Mouse (Mus musculus): Measurements from ENCODE around the gene Dnah9. TPM values are rescaled to one million over a fixed set of nuclear protein-coding genes. Genes with fewer than 3 reads are reported as not detected.

The Dnah9 gene
- polyA plus RNA-seq, 1 experiment from 2014 or later = 3.1 TPM

GRCm38 (mm10) chr11:65814381-65814780 lies 354.0 kb downstream of the Dnah9 start:
- H3K36me3 ChIP-seq (replicated peaks) = no peaks in the 10 kb centered on the region; the same call in 1 of the 2 replicates
- H3K4me1 ChIP-seq = peaks cover 9% of the 10 kb centered on the region
- H3K4me3 ChIP-seq = no peak overlapping the region
- no peak overlapping the region for H3K9ac ChIP-seq
- no peaks in the 10 kb centered on the region for H3K27me3 ChIP-seq (replicated peaks)
- 91% methylated on average over 9 of the region's 9 CpGs for WGBS
- ATAC-seq (replicated peaks) = no peak
- H3K4me2 ChIP-seq = no peak overlapping the region
- no peak overlapping the region for H3K27ac ChIP-seq
- no peaks in the 10 kb centered on the region for H3K9me3 ChIP-seq

DNA sequence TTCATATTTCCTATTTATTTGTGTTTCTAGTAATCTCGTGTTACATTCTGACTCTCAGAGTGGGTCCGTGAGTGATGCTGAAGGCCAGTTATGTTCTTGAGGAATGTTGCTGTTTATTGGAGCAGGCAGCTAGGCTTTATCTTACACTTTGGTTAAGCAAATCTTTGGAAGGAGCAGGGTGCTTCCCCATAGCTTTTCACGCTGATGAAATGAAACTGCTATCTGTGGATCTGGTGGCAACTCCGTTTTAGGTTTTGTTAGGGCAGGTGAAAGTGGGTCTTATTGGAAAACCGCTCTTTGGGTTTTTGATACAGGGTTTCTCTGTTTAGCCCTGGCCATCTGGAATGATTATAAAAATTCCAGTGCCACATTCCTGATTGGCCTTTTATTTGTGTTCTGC lies 356.3 kb downstream of the Dnah9 start:
- no peaks in the 10 kb centered on the region for H3K27me3 ChIP-seq (replicated peaks)
- H3K27ac ChIP-seq = no peak overlapping the region
- no peak overlapping the region for H3K9ac ChIP-seq
- no peak for ATAC-seq (replicated peaks)
- peaks cover 25% of the 10 kb centered on the region for H3K4me1 ChIP-seq
- H3K9me3 ChIP-seq = no peaks in the 10 kb centered on the region
- no peaks in the 10 kb centered on the region; the same call in 1 of the 2 replicates for H3K36me3 ChIP-seq (replicated peaks)
- H3K4me3 ChIP-seq = no peak overlapping the region
- WGBS = 25% methylated on average over 5 of the region's 5 CpGs
- H3K4me2 ChIP-seq = no peak overlapping the region

GRCm38 (mm10) chr11:65807601-65808000 lies 360.8 kb downstream of the Dnah9 start:
- Histone ChIP-seq H3K9ac (peak overlapping the region; percentile 63), H3K4me1 (peaks cover 30% of the 10 kb centered on the region), H3K27me3 (replicated peaks) (no peaks in the 10 kb centered on the region), H3K36me3 (replicated peaks) (no peaks in the 10 kb centered on the region), H3K4me3 (peak overlapping the region; percentile 66), H3K27ac (peak overlapping the region; percentile 83; the same call in 1 of the 2 replicates), H3K4me2 (peak overlapping the region; percentile 69), H3K9me3 (no peaks in the 10 kb centered on the region)
- ATAC-seq (replicated peaks) = peak; percentile 32
- 46% methylated on average over 7 of the region's 7 CpGs for WGBS

DNA sequence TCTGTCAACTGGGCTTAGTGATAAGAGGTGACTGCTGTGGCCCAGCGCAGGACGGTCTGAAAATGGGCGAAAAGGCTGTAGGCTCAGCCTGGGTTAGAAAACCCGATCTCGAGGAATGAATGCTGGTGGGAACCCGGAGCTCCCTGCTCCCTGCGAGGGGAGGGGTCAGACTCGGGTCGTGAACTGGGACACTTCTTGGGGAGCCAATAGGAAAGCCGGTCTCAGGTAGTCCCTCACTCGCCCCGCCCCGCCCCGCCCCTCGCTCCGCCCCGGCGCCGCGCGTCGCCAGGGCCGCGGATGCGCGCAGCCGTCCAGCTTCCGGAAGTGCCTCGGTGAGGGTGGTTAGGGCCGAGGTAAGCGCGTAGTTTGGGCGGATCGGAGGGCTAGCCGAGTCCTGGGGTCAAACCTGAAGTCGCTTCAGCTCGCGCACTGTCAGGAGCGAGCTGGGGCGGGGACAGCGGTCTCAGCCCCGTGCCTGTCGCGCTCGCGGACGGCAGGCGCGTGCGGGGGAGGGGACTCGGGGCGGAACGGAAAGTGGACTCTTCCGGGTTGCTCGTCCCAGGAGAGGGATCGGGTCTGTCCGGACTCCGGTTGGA lies 361.3 kb downstream of the Dnah9 start, which contains the start of gene Zkscan6:
Gene Zkscan6 (plus strand): TSS at position 267 of the 596 bp plus-strand sequence.
- Histone ChIP-seq H3K36me3 (replicated peaks) (no peaks in the 10 kb centered on the region), H3K9me3 (no peaks in the 10 kb centered on the region), H3K4me1 (peaks cover 24% of the 10 kb centered on the region), H3K4me2 (peak within 1 kb of the TSS; percentile 69), H3K27ac (peak within 1 kb of the TSS; percentile 83), H3K4me3 (peak within 1 kb of the TSS; percentile 66), H3K27me3 (replicated peaks) (no peaks in the 10 kb centered on the region; the same call in 1 of the 2 replicates), H3K9ac (peak within 1 kb of the TSS; percentile 63)
- WGBS = under 1% methylated on average over 50 of the region's 58 CpGs
- peak; percentile 98 for ATAC-seq (replicated peaks)

DNA sequence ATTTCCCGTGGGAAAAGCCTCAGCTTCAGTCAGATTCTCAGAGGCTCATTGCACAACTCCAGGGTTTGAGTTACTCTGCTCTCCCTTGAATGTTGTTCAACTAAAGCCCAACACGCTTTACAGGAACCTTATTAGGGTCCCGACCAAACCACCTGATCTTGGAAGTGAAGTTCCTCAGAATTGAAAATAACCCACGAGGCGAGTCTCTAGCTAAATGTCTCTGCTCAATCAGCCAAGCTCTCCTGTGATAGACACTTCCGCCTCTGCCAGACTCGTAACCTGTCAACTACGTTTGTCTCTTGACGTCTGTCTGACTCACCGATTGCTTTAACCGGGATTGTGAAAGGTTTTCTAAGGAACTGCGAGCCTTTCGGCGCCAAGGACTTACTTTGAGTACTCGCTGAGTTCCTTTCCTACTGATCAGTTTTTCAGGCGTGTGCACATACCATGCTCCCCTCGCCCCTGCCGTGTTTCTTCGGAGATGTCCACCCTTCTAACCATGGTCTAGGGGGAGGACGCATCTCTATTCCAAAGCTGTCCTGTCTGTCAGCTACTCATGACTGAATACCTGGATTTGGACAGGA lies 361.9 kb downstream of the Dnah9 start:
- peak overlapping the region; percentile 69 for H3K4me2 ChIP-seq
- ATAC-seq (replicated peaks) = no peak; the same call in 1 of the 2 replicates
- H3K4me3 ChIP-seq = peak overlapping the region; percentile 66
- H3K4me1 ChIP-seq = peaks cover 23% of the 10 kb centered on the region
- 2% methylated on average over 20 of the region's 20 CpGs for WGBS
- H3K27ac ChIP-seq = peak overlapping the region; percentile 83
- H3K9ac ChIP-seq = peak overlapping the region; percentile 63
- H3K27me3 ChIP-seq (replicated peaks) = no peaks in the 10 kb centered on the region; the same call in 1 of the 2 replicates
- no peaks in the 10 kb centered on the region for H3K36me3 ChIP-seq (replicated peaks)
- H3K9me3 ChIP-seq = no peaks in the 10 kb centered on the region

DNA sequence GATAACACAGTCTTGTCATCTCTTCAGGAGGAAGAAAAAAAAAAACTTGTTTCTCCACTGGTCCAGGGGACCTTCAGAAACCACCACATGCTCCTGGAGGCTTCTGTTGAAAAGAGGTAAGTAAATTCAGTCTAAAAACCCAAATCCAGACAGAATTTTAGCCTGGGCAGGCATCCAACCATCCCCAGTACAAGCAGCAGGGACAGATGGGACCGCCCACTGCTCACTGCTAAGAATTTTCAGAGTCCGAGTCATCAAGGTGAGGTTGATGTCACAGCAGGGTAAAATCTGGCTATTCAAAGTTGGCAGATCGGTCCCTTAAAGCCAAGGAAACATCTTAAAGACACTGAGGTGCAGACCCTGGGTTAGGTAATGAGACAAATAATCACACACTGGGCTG lies 366.5 kb downstream of the Dnah9 start:
- H3K4me3 ChIP-seq = no peak overlapping the region
- ATAC-seq (replicated peaks) = no peak
- no peaks in the 10 kb centered on the region for H3K36me3 ChIP-seq (replicated peaks)
- H3K9ac ChIP-seq = no peak overlapping the region
- no peaks in the 10 kb centered on the region; the same call in 1 of the 2 replicates for H3K27me3 ChIP-seq (replicated peaks)
- H3K4me1 ChIP-seq = peaks cover 7% of the 10 kb centered on the region; the same call in 1 of the 2 replicates
- no peaks in the 10 kb centered on the region for H3K9me3 ChIP-seq
- H3K27ac ChIP-seq = no peak overlapping the region
- H3K4me2 ChIP-seq = no peak overlapping the region
- 73% methylated on average over 3 of the region's 3 CpGs for WGBS

GRCm38 (mm10) chr11:65795896-65796295 lies 372.5 kb downstream of the Dnah9 start:
- H3K9me3 ChIP-seq = no peaks in the 10 kb centered on the region
- no peaks in the 10 kb centered on the region for H3K27me3 ChIP-seq (replicated peaks)
- H3K4me1 ChIP-seq = no peaks in the 10 kb centered on the region
- no peaks in the 10 kb centered on the region for H3K36me3 ChIP-seq (replicated peaks)
- 93% methylated on average over 1 of the region's 1 CpGs for WGBS
- no peak overlapping the region for H3K9ac ChIP-seq
- H3K4me3 ChIP-seq = no peak overlapping the region
- no peak for ATAC-seq (replicated peaks)
- H3K27ac ChIP-seq = no peak overlapping the region
- H3K4me2 ChIP-seq = no peak overlapping the region

DNA sequence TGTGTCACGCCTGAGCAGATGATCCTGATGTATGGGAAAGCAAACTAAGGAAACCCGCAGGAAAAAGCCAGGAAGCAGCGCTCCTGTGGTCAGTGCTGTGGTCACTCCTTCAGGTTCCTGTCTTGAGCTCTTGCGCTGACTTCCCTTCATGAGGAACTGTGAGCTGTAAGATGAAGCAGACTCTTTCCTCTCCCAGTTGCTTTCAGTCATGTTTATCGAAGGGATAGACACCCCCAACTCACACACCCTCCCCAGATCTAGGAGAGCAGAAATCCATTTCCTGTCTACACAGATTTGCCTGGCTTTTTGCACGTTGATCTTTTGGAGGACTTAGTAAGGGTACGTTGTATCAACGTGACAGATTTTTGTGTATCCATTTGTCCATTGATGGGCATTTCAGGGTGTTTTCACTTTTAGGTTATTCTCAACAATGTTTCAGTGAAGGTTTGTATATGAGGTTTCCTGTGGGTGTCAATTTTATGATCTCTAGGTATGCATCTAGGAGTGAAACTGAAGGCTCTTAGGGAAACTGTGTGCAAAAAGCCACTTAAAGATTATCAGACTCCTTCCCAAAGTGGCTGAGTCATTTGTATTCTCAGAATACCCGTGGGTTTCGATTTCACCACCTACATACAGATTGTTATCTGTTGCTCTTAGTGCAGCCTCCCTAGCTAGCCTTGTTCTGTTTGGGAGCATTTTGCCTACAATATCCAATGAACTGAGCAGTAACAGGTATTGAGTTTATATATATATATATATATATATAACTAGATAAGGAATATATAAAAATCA lies 373.7 kb downstream of the Dnah9 start:
- no peaks in the 10 kb centered on the region for H3K9me3 ChIP-seq
- 87% methylated on average over 10 of the region's 10 CpGs for WGBS
- H3K9ac ChIP-seq = no peak overlapping the region
- ATAC-seq (replicated peaks) = no peak
- no peak overlapping the region for H3K4me3 ChIP-seq
- no peak overlapping the region for H3K4me2 ChIP-seq
- H3K27ac ChIP-seq = no peak overlapping the region
- no peaks in the 10 kb centered on the region for H3K4me1 ChIP-seq
- H3K36me3 ChIP-seq (replicated peaks) = no peaks in the 10 kb centered on the region
- H3K27me3 ChIP-seq (replicated peaks) = no peaks in the 10 kb centered on the region

DNA sequence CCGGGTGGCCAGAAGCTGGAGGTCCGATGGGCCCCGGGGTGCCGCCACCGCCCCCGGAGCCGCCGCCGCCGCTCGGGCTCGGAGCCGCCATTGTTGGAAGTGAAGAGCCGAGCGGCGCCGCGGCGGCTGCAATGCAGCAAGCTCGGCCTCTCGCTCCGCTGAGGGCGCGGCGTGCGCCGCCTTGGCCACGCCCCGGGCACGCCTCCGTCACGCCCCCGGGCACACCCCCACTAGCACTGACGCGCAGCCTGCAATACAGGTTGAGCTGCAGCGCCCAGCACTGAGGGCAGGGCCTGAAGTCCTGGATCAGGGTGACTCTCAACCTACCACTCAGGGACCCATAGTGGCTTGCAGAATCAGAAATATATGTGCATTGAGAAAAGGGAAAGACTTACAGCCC lies 380.2 kb downstream of the Dnah9 start, which contains the start of gene Map2k4:
Gene Map2k4 (minus strand): TSS at position 144 of the 400 bp plus-strand sequence.
- peak within 1 kb of the TSS; percentile 91 for H3K27ac ChIP-seq
- 1% methylated on average over 29 of the region's 36 CpGs for WGBS
- no peaks in the 10 kb centered on the region for H3K36me3 ChIP-seq (replicated peaks)
- peak within 1 kb of the TSS; percentile 63 for H3K4me2 ChIP-seq
- peaks cover 25% of the 10 kb centered on the region for H3K4me1 ChIP-seq
- no peaks in the 10 kb centered on the region for H3K9me3 ChIP-seq
- H3K27me3 ChIP-seq (replicated peaks) = no peaks in the 10 kb centered on the region
- peak within 1 kb of the TSS; percentile 85 for H3K4me3 ChIP-seq
- ATAC-seq (replicated peaks) = peak; percentile 99
- peak within 1 kb of the TSS; percentile 90 for H3K9ac ChIP-seq

- peak overlapping the region; percentile 90 for H3K9ac ChIP-seq
Observed at GRCm38 (mm10) chr11:65787421-65788151, 380.8 kb downstream of the Dnah9 start.

GRCm38 (mm10) chr11:65786160-65786559 lies 382.2 kb downstream of the Dnah9 start:
- no peak overlapping the region for H3K9ac ChIP-seq
- H3K27me3 ChIP-seq (replicated peaks) = no peaks in the 10 kb centered on the region
- ATAC-seq (replicated peaks) = no peak
- no peaks in the 10 kb centered on the region for H3K9me3 ChIP-seq
- peak overlapping the region; percentile 63 for H3K4me2 ChIP-seq
- 0 out of 2 replicates have a peak overlapping the region, but pooled peaks have one; percentile 85 for H3K4me3 ChIP-seq
- H3K27ac ChIP-seq = no peak overlapping the region
- 90% methylated on average over 2 of the region's 2 CpGs for WGBS
- no peaks in the 10 kb centered on the region for H3K36me3 ChIP-seq (replicated peaks)
- H3K4me1 ChIP-seq = peaks cover 25% of the 10 kb centered on the region

More at GRCm38 (mm10) chr11:65787421-65788151, 380.8 kb downstream of the Dnah9 start:
- Histone ChIP-seq H3K4me3 (peak overlapping the region; percentile 85), H3K9me3 (no peaks in the 10 kb centered on the region), H3K4me1 (peaks cover 25% of the 10 kb centered on the region), H3K36me3 (replicated peaks) (no peaks in the 10 kb centered on the region), H3K27me3 (replicated peaks) (no peaks in the 10 kb centered on the region), H3K27ac (peak overlapping the region; percentile 91), H3K4me2 (peak overlapping the region; percentile 63)
- ATAC-seq (replicated peaks) = peak; percentile 90
- under 1% methylated on average over 56 of the region's 71 CpGs for WGBS

All from midbrain, embryonic 15.5 days (tissue).